Mouse (Mus musculus) layer of hippocampus, adult 9-10 months (tissue): ENCODE results near the gene Olfr131.
"Not testable (repeated sequence)": the region's sequence is repeated elsewhere in the genome, so short reads cannot be mapped to it uniquely, and the experiment has no call there.

Experiments used
- DNase-seq: peaks from one replicate; pipeline ENCODE4 v3.0.0; 2022; ENCODE audit warnings: low spot score

Olfr131 gene

DNA sequence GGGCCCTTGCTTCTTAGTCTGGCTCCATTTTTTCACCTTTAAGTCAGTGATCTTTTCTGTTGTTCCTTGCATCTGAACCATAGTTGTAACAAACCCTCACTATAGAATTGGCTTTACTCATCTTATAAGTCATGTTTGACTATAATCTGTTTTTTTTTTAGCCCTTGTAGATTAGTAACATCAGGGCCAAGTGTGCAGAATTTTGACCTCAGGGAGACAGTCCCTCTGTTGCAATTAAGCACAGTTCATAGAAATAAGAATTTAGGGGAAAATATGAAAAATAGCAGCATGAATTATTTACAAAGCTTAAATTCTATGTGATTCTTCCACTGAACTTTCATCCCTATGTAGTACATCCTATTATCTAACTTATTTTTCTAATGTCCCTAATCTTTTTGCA lies at the start of gene Olfr131:
TSS of gene Olfr131 (minus strand) at position 101 of the 400 bp plus-strand sequence.
- no peak for DNase-seq

DNA sequence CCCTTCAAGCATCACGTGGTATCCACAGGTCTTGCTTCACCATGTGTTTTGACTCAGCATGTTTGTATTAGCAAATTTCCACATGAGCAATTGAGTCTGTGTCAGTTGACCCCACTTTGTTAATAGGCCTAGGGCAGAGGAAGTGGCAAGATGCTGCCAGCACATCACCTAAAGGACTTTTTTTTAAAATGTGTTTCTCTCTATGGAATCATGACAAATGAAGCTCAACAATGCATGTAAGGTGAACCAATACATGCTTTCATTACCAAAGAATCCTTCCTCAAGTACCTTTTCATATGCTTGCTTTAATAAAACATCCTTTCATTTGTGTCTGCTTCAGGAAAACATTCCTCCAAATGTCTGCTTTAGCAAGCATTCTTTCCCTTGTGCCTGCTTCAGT lies 45.9 kb upstream of the Olfr131 start, which contains the start of gene Olfr132:
TSS of gene Olfr132 (minus strand) at position 101 of the 400 bp plus-strand sequence.
- no peak for DNase-seq

DNA sequence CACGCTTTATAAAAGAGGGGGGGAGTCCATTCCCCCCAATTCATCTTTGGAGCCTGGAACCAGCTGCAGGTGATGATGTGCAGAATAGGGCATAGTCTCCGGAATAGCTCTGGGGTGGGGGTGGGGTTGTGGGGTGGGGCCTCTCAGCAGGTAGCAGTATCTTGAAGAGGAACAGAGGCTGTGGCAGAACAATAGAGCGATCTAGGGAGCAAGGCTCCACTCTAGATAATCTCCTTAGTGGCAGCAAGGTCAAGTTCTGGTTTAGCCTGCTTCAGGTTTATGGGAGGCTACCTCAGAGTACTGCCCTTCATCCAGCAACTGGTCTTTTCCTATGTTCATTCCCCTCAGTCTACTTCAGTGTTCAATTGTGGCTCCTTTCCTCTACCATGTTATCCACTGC lies 36.9 kb upstream of the Olfr131 start:
- DNase-seq = not testable (repeated sequence)

- DNase-seq = not testable (repeated sequence)
Observed at GRCm38 (mm10) chr17:38124199-38124598, 35.7 kb upstream of the Olfr131 start.

- no peak for DNase-seq
Observed at GRCm38 (mm10) chr17:38082364-38082763, 6.1 kb downstream of the Olfr131 start.

GRCm38 (mm10) chr17:38063621-38064020 lies 24.9 kb downstream of the Olfr131 start, which contains the start of gene Olfr130:
Olfr130 (plus strand) TSS chr17:38063921.
- DNase-seq = no peak

DNA sequence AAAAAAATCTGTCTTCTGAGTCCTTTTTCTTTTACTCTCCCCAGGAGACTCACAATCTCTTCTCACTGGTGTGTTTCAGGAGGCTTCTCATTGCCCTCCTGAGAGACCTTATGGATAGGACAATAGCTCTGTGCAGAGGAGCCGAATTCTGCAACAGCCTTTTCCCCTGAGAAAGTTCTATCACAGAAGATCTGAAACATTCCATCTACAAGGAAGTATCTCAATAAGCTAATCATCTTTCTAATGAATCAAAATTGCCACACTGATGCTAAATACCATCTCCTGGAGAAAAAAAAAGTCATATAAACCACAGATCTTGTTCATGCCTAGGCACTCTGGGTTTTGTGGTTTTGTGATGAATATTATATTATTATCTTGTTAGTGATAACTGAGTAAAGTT lies 28.5 kb downstream of the Olfr131 start, which contains the start of gene Olfr129:
TSS of gene Olfr129 (minus strand) at position 101 of the 400 bp plus-strand sequence.
- no peak for DNase-seq
